Mouse (Mus musculus): ENCODE data around the gene C87436.

The C87436 gene

DNA sequence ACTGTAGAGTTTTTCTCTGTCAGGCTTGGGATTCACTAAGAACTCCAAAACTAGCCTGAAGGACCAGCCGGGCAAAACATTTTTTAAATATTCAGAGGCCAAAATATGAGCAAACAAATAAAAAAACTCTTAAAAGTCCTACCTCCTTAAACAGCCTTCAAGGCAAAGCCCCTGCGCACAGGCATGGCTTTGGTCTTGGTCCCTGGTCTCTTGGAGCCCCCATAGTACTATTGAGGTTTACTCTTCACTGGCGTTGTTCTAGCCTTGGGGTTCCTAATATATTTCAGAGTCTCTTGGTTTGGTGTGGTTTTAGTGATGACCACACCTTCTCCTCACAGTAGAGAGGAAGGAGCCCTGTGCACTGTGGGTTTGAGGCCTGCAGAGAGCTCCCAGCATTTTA, 6.6 kb upstream of the C87436 start:
- DNase-seq, result no peak

DNA sequence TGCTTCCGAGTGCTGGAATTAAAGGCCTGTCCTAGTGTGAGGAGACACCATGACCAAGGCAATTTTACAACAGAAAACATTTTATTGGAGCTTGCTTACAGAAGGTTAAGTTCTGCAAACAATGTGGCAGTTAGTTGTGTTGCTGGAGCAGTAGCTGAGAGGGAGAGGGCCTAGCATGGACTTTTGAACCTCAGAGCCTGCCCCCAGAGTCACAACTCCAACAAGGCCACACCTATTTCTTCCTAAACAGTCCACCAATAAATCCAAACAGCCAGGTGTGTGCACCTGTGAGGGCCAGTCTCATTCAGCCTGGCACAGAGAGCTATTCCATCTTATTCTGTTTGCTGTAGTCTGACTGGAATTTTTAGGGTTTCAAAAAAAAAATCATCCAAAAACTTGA, 4.5 kb upstream of the C87436 start:
- no peak for DNase-seq

DNA sequence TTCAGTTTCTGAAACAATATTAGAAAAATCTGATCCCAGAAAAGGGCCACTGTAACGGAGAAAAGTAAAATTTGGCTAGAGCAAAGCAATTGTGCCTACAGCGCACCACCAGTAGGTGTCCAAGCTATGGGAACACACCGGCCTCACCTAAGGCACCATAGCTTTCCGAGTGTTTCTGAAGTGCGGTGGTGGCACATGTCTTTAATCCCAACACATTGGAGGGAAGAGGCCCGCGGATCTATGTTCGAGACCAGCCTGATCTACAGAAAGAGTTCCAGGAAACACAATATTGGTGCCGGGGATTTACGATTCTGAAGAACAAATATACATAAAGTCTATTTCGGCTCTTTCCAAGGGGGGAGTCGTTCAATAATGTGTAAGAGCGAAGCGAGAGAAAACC, 463 bp upstream of the C87436 start:
- DNase-seq, result peak; percentile 41

DNA sequence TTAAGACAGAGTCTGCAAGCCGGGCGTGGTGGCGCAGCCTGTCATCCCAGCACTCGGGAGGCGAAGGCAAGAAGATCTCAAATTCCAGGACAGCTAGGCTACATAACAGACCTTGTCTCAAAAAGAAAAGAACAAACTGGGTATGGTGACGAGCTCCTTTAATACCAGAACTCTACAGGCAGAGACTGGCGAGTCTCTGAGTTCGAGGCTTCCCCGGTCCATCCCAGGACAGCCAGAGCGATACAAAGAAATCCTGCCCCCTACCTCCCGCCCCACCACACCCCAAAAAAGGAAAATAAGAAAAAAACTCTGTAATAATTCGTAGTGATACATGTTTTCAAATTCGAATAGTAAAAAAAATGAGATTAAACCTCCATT, 934 bp downstream of the C87436 start:
- DNase-seq, result no peak

GRCm38 (mm10) chr6:86439531-86439930, 1.4 kb downstream of the C87436 start:
- no peak for DNase-seq

- DNase-seq, result no peak
Observed at GRCm38 (mm10) chr6:86441571-86441970, 3.4 kb downstream of the C87436 start.

- no peak for DNase-seq
Observed at GRCm38 (mm10) chr6:86445551-86445950, 7.4 kb downstream of the C87436 start.

DNA sequence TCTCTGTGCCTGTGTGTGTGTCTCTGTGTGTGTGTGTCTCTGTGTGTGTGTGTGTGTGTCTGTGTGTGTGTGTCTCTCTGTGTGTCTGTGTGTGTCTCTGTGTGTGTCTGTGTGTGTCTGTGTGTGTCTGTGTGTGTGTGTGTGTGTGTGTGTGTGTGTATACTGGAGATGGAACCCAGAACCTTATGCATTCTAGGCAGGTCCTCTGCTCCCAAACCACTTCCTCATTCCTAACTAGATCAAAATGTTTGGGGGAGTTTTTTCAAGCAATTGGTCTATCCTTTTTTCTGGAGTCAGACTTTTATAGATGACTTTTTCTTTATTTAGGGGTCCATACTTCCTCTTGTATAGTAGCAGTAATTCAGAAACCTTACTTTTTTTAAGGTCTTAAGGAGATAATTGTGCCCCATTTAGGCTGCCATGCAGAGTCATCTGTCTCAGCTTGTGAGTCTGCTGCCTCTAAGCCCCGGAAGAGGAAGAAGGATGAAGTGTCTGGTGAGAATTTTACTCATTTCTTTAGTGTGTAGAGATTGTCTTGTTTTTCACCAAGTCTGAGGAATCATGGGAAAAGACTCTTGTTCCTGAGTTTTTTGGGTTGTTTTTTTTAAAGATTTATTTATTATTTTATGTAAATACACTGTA, 8.9 kb downstream of the C87436 start:
- no peak for DNase-seq

DNA sequence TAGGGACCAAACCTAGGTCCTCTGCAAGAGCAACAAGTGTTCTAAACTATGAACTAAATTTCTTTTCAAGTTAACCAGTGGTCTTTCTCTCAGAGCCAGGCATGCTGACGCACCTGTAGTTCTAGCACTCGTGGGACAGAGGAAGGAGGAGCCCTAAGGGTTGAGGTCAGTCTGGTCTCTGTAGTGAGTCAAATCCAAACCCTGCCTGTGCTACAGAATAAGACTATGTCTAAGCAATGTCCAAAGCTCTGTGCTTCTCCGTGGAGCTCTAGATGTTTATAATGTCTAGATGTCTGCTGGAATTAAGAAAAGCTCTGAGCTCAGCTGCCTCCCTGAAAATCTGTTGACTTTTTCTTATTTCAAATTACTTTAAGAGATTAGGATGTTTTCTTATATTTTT, 18.6 kb downstream of the C87436 start:
- no peak for DNase-seq

- no peak for DNase-seq
Observed at GRCm38 (mm10) chr6:86463079-86463478, 24.9 kb downstream of the C87436 start.

DNA sequence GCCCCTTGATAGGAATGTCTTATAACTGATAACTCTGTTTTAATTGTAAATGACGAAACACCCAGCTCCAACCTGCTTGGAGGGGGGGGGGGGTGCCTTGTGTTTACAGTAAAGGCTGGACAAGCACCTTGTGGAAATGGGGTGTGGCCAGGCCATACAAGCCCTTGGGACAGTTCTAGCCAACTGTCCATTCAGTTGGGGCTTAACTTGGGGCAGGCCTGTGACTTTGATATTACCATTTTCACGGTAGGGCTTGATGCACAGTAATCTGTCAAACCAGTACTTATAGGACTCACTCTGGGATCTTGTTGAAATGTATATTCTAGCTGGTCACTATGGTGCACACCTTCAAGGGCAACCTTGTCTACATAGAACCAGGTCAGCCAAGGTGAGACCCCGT, 33.1 kb downstream of the C87436 start:
- no peak for DNase-seq

GRCm38 (mm10) chr6:86471760-86472099, 33.6 kb downstream of the C87436 start:
- DNase-seq, result no peak

GRCm38 (mm10) chr6:86472100-86472955, 34.2 kb downstream of the C87436 start:
- peak; percentile 99 for DNase-seq

DNA sequence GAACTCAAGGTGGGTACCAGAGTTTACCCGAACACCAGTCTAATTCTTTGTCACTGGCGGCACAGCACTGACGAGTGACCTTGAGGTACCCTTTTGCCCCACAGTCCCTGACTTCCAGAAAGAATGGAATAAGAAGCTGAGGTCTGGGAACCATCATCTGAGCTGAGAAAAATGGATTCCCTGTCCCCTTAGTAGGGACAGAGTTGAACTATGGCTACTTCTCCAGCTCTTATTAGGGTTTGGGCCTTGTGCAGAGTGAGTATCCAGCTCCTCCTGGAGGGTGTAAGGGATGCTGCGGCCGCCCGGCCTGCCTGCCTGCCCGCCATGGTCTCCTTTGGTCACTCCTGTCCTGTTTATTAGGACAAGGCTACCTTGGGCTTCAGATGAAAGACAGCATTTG, 34.9 kb downstream of the C87436 start:
- no peak for DNase-seq

DNA sequence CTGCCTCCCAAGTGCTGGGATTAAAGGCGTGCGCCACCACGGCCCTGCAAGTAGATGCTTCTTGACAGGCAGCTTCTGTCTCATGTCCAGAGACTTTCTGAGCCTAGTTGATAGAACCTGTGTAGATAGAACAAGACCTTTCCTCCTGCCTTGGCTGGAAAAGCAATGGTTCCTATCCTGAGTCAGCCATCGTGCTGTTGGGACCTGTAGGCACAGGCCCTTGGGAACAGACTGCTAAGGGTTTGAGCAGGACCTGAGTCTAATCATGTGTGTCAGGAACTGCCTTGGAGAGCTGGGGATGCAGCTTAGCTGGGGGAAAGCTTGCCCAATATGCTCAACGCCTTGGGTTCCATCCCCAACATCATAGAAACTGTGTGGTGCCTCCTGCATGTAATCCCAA, 35.9 kb downstream of the C87436 start:
- DNase-seq, result no peak

GRCm38 (mm10) chr6:86474646-86475181, 36.5 kb downstream of the C87436 start:
- no peak for DNase-seq

GRCm38 (mm10) chr6:86475462-86476167, 37.4 kb downstream of the C87436 start:
- DNase-seq, result no peak

- no peak for DNase-seq
Observed at GRCm38 (mm10) chr6:86476931-86477330, 38.8 kb downstream of the C87436 start.

DNA sequence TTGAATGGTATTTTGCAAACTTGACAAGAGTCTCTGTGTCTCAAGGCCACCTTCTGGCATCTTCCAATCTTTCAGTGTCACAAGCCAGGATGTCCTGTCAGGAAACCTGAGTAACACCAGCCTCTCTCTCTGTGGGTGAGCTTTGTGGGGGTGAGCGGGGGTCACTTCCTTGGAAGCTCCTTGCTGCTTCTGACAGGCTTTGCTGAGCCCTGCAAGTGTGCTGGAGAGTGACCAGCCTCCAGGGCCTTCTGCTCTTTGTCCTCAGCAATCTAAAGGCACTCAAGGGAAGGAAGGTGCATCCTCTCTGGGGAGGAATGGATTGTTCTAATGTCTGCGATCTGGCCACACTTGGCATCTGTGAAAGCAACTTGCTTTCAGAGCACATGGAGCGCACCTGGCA, 41.1 kb downstream of the C87436 start:
- DNase-seq, result no peak

- no peak for DNase-seq
Observed at GRCm38 (mm10) chr6:86479816-86480188, 41.6 kb downstream of the C87436 start.

- DNase-seq, result no peak
Observed at GRCm38 (mm10) chr6:86480189-86480831, 42.1 kb downstream of the C87436 start.

- no peak for DNase-seq
Observed at GRCm38 (mm10) chr6:86481871-86482270, 43.7 kb downstream of the C87436 start.

DNA sequence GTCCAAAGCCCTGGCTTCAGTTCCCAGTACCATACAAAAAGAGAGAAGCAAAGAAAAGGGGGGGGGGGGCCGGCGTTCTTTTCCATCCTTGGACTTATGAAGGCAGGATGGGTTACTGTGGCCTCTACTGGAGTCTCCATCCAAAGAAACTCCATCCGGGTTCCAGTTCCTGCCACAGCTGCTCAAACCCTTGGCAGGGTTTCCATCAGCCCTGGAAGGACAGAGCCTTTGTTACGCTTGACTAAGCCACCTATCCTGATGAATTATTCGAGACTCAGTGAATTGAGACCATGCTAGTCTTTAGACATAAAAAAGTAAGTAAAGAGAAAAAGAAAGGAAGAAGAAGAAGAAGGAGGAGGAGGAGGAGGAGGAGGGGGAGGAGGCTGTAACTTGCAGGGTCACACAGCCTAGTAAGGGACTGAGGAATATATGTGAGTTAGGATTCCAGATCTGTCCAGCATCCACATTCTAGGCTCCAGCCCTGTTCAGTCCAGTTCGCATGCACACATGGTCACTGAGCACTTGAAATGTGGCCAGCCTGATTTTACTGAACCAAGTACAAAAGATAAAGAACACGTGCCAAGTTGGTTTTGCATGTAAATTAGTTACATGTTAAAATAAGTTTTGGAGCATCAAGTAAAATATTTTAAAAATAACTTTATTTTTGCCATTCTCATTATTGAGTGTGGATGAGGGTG, 47.9 kb downstream of the C87436 start:
- DNase-seq, result no peak

Measured in layer of hippocampus, adult 9-11 months (tissue).